Mouse (Mus musculus): Measurements from ENCODE around the gene Nup62.

The Nup62 gene

DNA sequence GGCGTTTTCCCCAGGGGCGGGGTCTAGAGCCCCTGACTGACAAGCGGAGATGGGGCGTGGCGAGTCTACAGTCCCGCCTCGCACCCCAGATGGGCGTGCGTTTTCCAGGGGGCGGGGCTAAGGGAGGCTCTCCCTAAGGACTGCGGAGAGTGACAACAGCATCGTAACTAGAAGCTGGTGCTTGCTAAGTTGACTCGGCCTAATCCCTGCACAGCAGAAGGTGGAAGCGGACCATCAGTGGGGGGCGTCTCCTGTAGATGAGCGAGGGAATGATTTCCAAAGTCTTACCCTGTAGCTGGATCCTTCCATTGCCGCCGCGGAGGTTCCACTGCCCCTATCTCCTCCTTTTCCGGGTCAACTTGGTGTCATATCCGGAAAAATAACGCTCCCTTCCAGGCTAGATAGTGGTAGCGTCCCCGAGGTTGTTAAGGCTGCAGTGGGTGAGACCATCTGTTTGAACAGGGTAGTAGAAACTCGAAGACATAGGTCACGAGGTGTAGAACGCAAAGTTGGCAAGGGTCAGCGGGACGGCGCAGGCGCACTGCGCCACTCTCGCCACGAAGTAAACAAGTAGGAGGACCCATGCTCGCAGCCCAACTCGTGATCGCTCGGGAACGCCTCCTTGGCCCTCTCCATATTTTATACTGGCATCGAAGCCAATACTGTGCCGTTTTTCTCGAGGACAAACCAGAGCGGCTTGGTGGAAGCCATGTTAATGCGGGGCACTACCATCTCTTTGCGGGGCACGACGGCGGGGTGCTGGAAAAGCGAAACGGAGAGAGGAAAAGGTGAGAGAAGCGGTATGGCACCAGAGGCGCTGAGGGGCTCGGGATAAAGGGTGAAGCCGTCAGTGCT, 32.9 kb downstream of the Nup62 start, which contains the start of the genes Akt1s1 and Tbc1d17:
Gene Akt1s1 (plus strand): TSS at position 431 of the 855 bp plus-strand sequence.
Gene Tbc1d17 (minus strand): TSS at position 519 of the 855 bp plus-strand sequence.
- DNase-seq (ENCODE audit: low spot score): peak; percentile 99

DNA sequence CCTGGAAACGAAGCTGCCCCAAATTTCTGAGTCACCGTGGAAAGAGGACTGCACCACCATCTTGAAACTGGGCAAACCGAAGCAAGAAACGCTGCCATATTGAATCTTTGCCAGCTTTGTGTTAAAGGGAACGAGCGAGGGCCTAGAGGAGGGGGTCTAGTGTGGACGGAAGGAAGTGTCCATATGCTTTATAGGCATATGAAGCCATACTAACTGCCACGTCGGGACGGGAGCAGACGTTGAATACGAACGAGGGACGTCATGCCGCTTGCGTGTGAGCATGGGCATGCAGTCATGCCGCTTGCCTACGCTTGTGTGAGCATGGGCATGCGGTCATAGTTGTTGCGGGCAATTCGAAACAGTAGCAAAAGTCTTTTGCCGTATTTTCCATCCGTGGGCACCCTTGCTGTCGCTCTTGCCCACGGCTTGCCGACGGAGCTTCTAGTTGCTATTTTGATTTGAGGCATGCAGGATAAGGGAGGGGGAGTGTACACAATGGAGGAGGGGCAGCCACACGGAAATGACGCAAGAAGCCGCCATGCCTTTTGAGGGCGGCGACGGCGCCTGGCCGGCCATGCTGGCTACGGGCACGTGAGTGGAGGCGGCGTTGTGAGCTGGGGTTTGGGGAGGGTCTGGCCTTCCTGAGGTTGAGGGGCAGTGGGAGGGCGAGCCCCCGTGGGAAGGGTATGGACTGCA, 33.7 kb downstream of the Nup62 start:
- DNase-seq (ENCODE audit: low spot score): peak; percentile 89

DNA sequence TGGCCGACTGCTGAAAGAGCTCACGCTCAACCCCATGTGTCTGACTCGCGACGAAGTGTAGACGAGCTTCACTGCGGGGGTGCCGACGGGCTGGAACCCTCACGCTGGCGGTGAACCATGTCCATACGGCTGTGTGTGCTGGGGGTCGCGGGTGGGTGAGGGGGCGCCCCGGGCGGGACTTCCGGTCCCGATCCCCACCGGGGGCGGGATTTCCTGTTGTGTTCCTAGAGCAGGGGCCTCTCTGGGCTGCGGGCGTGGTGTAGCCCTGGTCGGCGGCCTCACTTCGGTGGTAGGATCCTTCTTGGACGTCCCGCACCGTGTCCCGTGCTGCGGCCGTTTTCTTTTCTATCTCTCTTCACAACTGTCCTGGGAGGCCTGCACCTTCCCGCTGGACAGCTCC, 34.3 kb downstream of the Nup62 start:
- peak; percentile 75 for DNase-seq (ENCODE audit: low spot score)

DNA sequence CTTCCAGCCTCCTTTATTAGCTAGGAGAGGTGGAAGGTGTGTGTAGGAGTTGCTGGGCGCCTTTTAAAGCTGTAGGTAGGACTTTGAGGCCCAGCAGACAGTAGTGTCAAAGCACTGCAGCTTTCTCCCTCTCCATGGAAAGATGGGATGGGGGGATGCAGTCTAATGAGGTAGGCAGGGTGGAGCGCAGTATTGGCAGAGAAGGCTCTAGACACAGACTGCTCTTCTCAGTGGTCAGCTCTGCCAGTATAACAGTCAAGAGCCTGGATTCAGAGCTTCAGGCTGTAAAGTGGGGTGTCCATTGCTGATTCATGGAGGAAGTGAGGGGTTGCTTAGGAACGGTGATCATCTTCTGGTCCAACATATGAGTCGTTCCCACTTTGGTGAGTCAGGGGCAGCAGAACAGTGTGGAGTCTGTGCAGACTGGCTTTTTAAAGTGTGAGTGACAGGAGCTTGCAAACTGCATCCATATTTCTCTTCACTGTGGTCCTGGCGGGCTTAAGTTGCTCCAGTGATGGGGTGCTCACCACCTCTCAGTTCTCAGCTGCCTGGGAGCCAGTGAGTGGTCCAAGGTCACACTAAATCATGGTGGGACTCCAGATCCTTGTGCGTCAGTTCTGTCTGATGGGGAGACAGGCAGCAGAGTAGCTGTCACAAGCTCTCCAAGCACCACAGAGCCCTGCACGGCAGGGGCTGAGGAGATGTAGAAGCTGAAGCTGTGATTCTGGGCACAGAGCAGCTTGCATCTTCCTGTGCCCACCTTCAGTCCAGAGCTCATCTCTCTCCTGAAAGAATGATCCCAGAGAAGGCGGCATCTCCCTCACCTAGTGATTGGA, 35.1 kb downstream of the Nup62 start:
- no peak for DNase-seq (ENCODE audit: low spot score)

DNA sequence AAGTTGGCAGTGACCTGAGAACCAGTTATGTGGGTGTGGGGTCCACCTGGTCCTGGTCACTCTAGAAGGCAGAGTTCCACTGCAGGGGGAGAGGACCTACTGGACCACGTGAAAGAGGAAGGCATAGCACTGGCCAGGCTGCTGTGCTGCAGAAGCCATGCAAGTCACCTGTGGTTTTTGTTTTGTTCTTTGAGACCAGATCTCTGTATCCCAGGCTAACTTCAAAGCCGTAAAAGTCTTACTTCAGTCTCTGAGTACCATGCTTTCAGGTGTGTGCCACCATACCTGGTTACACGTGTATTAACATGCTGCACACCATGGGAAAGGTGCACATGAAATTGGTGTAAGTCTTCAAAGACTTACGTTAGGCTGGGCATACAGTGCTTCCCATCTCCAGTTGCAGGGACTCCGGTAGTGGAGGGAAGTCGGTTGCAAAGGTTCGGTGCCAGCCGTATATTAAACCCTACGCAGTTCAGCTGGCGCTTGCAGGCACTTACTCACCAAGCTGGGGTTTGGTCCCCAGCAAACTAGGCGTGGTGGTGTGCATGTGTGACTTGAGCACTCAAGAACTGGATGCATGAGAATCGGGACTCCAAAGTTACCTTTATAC, 35.8 kb downstream of the Nup62 start:
- no peak for DNase-seq (ENCODE audit: low spot score)

DNA sequence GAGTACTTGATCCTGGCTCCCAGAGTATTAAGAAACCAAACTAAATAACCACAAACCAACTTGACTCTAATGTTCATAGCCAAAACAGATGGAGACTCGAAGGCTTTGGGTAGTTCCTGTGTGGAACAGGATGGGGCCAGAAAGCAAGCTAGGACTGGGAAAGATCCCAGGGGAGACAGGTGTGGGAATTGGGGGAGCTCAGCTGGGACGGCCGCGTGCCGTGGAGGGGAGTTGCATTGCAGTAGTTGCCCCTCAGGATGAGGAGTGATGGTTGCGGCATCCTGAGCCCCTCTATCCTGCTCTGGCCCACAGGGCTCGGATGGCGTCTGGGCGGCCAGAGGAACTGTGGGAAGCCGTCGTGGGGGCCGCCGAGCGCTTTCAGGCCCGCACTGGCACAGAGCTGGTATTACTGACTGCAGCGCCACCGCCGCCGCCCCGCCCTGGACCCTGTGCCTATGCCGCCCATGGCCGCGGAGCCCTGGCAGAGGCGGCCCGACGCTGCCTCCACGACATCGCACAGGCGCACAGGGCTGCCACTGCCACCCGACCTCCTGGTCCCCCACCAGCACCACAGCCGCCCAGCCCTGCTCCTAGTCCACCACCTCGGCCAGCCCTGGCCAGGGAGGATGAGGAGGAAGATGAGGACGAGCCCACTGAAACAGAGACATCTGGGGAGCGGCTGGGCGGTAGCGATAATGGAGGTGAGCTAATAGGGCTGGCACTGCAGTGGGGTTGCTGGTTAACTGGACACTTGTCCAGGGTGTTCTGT, 36.6 kb downstream of the Nup62 start:
- no peak for DNase-seq (ENCODE audit: low spot score)

DNA sequence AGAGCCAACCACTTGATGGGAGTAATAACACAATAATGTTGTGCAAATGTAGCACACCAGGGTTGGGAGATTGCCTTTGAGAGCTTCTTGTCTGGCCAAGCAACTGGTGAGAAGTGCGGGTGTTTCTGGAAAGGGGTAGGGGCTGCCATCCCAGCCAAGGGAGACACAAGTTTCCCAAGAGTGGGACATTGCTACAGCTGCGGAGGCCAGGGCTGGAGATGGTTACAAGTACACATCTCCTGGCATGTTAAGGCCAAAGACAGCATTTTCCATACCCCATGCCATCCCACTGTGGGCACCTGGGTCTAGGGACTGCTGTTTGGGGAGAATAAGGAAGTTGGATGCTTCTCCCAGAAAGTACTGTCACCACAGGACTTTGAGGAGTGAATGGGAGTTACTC, 37.2 kb downstream of the Nup62 start:
- no peak for DNase-seq (ENCODE audit: low spot score)

DNA sequence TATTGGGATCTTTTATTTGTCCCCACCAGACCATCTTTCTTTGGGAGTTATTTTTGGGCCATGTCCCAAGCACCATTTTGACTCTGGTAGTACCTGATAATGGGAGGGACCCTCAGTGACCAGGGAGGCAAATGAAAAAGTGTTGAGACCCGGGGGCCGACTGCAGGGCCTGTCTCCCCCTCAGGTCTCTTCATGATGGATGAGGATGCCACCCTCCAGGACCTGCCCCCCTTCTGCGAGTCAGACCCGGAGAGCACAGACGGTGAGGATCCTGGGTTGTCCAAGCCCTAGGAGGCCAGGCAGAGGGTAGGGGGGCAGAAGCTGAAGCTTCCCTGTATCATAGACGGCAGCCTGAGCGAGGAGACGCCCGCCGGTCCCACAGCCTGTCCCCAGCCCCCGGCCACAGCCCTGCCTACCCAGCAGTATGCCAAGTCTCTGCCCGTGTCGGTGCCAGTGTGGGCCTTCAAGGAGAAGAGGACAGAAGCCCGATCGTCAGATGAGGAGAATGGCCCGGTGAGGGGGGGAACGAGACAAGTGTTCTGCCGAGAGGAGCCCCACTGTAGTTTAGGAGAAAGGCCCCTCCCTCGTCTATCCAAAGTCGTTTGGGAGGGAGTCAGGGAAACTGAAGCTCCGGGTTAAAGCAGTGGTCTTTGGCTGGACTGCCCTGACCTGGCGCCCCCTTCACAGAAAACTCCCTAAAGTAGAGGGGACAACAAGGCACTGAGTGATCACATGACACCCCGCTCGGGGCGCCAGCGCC, 37.9 kb downstream of the Nup62 start:
- no peak for DNase-seq (ENCODE audit: low spot score)

DNA sequence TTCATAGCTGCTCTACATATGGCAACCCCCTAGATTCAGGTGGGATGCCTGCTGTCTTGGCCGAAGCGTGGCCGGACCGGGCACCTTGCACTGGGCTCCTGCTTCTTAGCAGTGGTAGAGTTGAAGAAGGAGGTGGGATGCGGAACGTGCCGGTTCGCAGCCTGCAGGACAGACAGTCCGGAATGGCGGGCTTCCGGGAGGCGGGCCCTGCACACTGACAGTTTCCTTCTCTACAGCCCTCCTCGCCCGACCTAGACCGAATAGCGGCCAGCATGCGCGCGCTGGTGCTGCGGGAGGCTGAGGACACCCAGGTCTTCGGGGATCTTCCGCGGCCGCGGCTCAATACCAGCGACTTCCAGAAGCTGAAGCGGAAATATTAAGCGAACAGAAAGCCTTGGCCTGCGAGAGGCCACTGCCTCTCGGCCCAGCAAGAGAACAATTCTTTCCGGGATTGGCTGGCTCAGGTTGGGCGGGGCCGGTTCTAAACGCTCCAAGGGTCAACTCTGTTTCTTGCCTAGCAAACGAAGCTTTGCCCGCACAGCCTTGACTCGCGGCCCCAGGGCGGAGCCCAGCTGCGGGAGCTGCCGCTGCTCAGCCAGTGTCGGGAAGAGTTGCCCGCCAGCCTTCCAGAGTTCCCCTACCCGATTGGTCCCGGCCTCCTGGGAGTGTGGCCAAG, 38.6 kb downstream of the Nup62 start:
- no peak for DNase-seq (ENCODE audit: low spot score)

DNA sequence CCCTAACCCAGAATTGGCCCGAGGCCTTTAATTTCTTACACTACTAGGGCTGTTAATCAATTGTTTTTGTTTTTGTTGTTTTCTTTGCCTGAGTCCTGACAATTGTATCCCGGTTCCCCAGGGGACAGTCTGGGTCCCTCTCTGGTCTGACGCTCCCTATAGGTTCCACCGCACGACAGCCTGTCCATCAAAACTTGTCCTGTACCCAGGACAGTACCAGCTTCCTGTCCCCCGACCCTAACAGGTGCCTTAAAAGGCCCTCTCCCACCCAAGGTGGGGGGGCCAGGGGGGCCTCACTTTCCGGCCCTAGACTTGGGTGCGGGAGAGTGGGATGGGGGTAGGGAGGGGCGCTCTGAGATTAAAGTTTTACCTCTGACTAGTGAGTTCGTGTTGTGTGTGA, 39.1 kb downstream of the Nup62 start:
- DNase-seq (ENCODE audit: low spot score): no peak

DNA sequence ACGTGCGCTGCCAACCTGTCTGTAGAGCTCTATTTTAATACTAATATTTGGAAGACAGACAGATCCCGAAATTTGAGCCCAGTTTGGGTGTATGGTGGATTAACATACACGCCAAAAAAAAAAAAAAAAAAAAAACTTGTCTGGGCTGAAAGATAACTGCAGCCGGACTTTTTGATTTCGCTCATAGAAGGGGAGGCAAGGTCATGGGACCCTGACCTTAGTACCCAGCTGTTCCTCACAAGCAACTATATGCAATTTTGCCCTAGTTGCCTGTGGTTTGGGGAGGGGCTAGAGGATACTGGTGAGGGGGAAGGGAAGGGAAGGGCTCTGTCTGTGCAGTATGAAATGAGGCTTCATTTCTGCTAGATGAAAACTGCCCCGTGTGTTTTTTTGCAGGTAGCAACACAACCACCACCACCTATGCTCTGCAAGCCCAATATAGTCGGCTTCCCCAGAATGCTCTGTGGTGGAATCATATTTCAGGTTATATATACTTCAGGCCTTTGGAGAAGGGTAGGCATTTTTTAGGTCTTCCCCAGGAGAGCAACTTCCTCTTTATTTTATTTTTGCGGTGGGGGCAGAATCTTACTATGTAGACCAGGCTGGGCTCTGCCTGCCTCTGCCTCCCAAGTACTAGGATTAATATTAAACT, 40.5 kb downstream of the Nup62 start:
- DNase-seq (ENCODE audit: low spot score): no peak

DNA sequence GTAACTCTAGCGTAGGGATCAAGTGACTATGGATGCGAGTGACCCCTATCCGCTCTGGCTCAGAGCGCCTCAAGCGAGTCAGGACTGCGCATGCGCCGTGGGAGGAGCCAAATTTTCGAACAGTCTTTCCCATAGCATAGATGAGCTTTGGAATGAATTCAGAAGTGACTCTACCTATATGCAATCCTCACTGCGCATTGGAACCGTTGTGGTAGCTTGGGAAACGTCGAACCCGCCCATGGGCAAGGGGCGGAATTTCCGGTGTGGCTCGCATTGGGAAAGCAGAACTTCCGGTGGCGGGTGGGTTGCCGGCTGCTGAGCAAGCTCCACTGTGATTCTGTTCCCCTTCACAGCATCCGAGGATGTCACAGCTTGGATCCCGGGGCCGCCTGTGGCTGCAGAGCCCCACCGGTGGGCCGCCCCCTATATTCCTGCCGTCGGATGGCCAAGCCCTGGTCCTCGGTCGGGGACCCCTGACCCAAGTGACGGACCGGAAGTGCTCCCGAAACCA, 41.2 kb downstream of the Nup62 start, which contains the start of gene Pnkp:
Gene Pnkp (plus strand): TSS at position 98 of the 511 bp plus-strand sequence.
- peak; percentile 94 for DNase-seq (ENCODE audit: low spot score)

DNA sequence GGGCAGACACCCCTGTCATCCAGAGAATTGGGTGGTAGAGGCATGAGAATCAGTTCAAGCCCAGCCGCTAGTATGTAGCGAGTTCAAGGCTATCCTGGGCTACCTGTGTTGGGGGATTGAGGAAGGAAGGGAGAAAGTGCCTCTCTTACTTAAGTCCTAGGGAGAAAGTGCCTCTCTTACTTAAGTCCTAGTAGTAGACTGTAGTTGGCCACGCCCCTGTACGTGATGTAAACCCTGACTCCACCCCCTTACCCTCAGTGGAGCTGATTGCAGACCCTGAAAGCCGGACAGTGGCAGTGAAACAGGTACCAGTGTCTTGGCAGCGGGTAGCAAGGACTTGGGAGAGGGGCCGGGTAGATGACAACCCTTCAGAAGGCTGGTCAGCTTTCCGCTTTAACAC, 42.0 kb downstream of the Nup62 start:
- DNase-seq (ENCODE audit: low spot score): no peak

DNA sequence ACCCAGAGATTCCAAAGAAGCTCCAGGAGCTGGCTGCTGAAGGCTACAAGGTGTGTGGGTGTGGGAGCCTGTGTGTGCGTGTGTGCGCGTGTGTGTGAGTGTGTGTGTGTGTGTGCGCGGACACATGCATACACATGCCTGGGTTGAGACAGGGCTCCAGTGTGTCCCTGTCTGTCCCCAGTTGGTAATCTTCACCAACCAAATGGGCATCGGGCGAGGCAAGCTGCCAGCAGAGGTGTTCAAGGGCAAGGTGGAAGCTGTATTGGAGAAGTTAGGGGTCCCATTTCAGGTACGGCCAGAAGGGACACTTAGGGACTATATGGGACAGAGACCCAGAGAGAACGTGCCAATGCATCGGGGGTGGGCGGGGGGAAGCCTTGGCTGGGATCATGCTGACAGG, 44.0 kb downstream of the Nup62 start:
- DNase-seq (ENCODE audit: low spot score): no peak

DNA sequence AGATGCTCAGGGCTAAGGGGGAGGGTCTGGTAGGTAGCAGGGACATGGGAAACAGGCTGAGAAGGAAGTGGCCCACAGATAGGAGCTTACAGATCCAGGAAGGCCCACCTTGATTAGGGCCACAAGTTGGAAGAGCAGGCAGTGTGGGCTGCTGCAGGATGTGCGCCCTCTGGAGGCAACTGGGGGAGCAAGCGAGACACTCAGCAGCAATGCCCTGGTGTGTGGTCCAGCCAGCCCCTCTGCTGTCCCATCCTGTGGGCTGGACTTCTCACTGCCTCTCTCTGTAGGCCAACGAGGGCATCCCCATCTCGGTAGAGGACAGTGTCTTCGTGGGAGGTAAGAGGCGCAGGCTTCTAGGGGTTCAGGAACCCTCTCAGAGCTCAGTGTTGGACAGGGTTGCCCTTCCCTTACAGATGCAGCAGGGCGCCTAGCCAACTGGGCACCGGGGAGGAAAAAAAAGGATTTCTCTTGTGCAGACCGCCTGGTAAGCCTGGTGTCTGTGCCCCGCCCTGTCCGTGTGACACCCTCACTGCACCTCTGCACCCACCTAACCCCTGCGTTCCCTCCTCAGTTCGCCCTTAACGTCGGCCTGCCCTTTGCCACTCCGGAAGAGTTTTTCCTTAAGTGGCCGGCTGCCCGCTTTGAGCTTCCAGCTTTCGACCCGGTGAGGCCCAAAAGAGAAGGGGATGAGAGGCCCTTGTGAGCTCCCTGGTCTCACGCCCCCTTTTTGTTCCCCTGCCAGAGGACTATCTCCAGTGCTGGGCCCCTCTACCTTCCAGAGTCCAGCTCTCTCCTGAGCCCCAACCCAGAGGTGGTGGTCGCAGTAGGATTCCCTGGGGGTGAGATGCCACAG, 44.9 kb downstream of the Nup62 start:
- peak; percentile 72 for DNase-seq (ENCODE audit: low spot score)

DNA sequence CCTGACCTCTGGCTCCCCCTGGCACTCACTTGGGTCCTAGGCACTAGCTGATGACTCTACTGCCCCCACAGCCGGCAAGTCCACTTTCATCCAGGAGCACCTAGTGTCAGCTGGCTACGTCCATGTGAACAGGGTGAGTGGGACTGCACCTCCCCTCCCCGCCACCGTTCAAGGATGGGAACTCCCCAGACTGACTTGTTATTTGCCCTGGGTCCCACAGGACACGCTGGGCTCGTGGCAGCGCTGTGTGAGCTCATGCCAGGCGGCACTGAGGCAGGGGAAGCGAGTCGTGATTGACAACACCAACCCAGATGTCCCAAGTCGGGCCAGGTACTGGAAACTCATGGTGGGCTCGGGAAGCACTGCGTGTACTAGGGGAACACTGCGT, 45.5 kb downstream of the Nup62 start:
- DNase-seq (ENCODE audit: low spot score): no peak

DNA sequence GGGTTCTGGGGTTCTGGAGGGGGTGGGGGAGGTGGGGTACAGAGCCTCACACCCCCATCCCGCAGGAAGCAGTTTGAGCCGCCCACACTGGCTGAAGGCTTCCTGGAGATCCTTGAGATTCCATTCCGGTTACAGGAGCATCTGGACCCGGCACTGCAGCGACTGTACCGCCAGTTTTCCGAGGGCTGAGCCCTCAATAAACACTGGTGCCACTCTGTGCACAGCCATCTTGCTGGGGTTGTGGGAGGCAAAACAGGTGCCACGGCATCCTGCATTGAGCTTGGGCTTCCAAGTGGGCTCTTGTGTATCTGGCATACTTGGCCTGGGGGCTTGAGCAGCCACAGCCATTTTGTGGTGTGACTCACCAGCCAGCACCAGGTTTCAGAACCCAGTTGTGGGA, 46.5 kb downstream of the Nup62 start:
- DNase-seq (ENCODE audit: low spot score): no peak

DNA sequence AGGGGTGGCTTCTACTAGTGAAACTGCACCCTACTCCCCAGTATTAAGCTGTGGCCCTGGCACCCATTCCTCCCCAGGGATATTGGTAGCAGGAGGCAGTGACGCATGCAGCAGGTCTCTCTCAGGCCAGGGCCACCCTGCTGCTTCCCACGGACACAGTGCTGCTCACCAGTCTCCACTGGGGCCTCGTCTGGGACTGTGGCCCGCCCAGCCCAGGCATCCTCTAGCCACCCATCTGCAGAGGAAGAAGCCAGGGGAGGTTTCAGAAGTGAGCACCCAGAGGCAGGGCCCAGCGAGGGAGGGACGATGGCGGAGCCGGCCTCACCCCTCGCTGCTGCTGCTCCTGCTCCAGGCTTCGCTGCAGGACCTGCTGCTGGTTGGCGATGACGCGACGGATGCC, 47.3 kb downstream of the Nup62 start:
- DNase-seq (ENCODE audit: low spot score): no peak

All from MN1 (cell line).